Mouse (Mus musculus): ENCODE measurements at regions not wholly inside any gene's neighbourhood (a gene's known extent, or its start where the extent isn't known, plus 50 kb on each side); places are given as distances from the start of the nearest gene placed in this dataset.

DNA sequence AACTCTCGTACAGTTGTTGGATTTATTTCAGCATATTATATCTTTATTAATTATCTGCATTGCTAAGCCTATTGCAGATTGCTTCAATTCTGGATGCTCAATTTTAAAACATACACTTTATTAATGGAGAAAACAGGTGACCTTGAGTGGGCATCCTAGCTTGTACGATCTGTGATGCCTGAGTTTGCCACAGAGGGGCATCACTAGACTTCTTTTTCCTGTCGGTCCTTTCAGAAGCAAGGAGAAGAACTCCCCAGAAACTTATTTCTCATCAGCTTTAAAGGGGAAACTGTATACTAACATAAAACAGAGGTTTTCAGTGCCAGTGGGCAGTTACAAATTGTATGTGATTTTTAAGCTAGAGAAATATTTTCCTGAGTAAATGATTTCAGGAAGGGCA is 201.8 kb downstream of the Dmrta1 start:
- Histone ChIP-seq H3K27ac (ENCODE audit: low read depth) (no peak overlapping the region), H3K36me3 (replicated peaks; ENCODE audit: insufficient read depth, low read length) (no peaks in the 10 kb centered on the region), H3K4me1 (ENCODE audit: insufficient read depth) (no peaks in the 10 kb centered on the region), H3K4me3 (ENCODE audit: low read depth, low read length) (no peak overlapping the region), H3K27me3 (ENCODE audit: insufficient read depth, low read length) (no peaks in the 10 kb centered on the region), H3K4me2 (ENCODE audit: low read depth, low read length) (no peak overlapping the region), H3K9ac (replicated peaks) (no peak overlapping the region), H3K9me3 (ENCODE audit: low read length) (no peaks in the 10 kb centered on the region)
- no peak for DNase-seq
- WGBS (ENCODE audit: insufficient replicate concordance), result 42% methylated on average over 3 of the region's 3 CpGs
- no peak for ATAC-seq
- TF ChIP-seq EP300 (IDR thresholded peaks at IDR 0.05; ENCODE audit: low read depth), result no peak
- no peak for TF ChIP-seq CTCF (IDR thresholded peaks at IDR 0.05; ENCODE audit: low read depth)

DNA sequence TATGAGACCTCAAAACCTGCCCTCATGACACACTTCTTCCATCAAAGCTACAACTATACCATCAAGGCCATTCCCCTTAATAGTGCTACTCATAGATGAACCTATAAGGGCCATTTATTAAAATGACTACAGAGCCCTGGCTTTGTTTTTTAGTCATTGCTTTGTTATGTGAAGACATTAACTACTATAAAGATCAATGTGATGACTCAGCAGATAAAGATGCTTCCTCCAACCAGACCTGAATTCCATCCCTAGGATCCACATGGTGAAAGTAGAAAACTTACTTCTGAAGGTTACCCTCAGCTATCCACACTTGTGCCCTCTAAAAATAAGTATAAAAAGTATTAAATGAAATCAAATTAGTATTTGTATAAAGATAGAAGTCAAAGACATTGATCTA is 230.4 kb downstream of the Dmrta1 start:
- DNase-seq (no peak), ATAC-seq (no peak)
- no peak overlapping the region for H3K9ac ChIP-seq (replicated peaks)
- H3K27me3 ChIP-seq (ENCODE audit: insufficient read depth, low read length), result no peaks in the 10 kb centered on the region
- H3K36me3 ChIP-seq (replicated peaks; ENCODE audit: insufficient read depth, low read length), result no peaks in the 10 kb centered on the region
- TF ChIP-seq CTCF (IDR thresholded peaks at IDR 0.05; ENCODE audit: low read depth), result no peak
- TF ChIP-seq EP300 (IDR thresholded peaks at IDR 0.05; ENCODE audit: low read depth), result no peak
- no peak overlapping the region for H3K27ac ChIP-seq (ENCODE audit: low read depth)
- H3K4me3 ChIP-seq (ENCODE audit: low read depth, low read length), result no peak overlapping the region
- H3K4me2 ChIP-seq (ENCODE audit: low read depth, low read length), result no peak overlapping the region
- H3K9me3 ChIP-seq (ENCODE audit: low read length), result no peaks in the 10 kb centered on the region
- H3K4me1 ChIP-seq (ENCODE audit: insufficient read depth), result no peaks in the 10 kb centered on the region

DNA sequence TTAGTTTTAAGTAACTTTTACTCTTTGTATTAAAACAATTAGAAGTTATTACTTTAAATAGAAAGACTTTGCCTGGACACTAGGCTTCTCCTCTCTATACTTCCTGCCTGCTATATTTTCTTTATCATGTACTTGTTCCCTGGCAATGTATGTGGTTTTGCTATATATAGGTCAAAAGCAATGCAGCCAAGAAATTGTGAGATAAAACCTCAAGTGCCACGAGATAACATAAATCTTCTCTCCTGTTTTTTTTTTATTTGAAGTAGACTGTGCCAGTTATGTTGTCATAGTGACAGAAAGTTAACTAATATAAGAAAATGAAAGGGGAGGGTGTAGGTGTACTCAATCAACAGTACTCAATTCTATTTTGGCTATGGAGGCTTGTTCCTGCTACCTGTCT is 258.4 kb downstream of the Dmrta1 start:
- no peaks in the 10 kb centered on the region for H3K36me3 ChIP-seq (replicated peaks; ENCODE audit: insufficient read depth, low read length)
- H3K9me3 ChIP-seq (ENCODE audit: low read length), result no peaks in the 10 kb centered on the region
- no peak for ATAC-seq
- H3K4me1 ChIP-seq (ENCODE audit: insufficient read depth), result no peaks in the 10 kb centered on the region
- no peak overlapping the region for H3K9ac ChIP-seq (replicated peaks)
- WGBS (ENCODE audit: insufficient replicate concordance), result 31% methylated on average over 1 of the region's 1 CpGs
- no peak overlapping the region for H3K4me2 ChIP-seq (ENCODE audit: low read depth, low read length)
- TF ChIP-seq CTCF (IDR thresholded peaks at IDR 0.05; ENCODE audit: low read depth) (no peak), EP300 (IDR thresholded peaks at IDR 0.05; ENCODE audit: low read depth) (no peak)
- H3K4me3 ChIP-seq (ENCODE audit: low read depth, low read length), result no peak overlapping the region
- H3K27ac ChIP-seq (ENCODE audit: low read depth), result no peak overlapping the region
- no peak for DNase-seq
- H3K27me3 ChIP-seq (ENCODE audit: insufficient read depth, low read length), result no peaks in the 10 kb centered on the region

- no peaks in the 10 kb centered on the region for H3K4me1 ChIP-seq (ENCODE audit: insufficient read depth)
- TF ChIP-seq EP300 (IDR thresholded peaks at IDR 0.05; ENCODE audit: low read depth) (no peak), CTCF (IDR thresholded peaks at IDR 0.05; ENCODE audit: low read depth) (no peak)
- no peaks in the 10 kb centered on the region for H3K9me3 ChIP-seq (ENCODE audit: low read length)
- H3K36me3 ChIP-seq (replicated peaks; ENCODE audit: insufficient read depth, low read length), result no peaks in the 10 kb centered on the region
- no peak overlapping the region for H3K4me2 ChIP-seq (ENCODE audit: low read depth, low read length)
- no peaks in the 10 kb centered on the region for H3K27me3 ChIP-seq (ENCODE audit: insufficient read depth, low read length)
- WGBS (ENCODE audit: insufficient replicate concordance), result 62% methylated on average over 4 of the region's 4 CpGs
- no peak overlapping the region for H3K4me3 ChIP-seq (ENCODE audit: low read depth, low read length)
- DNase-seq (no peak), ATAC-seq (no peak)
- no peak overlapping the region for H3K27ac ChIP-seq (ENCODE audit: low read depth)
- H3K9ac ChIP-seq (replicated peaks), result no peak overlapping the region
Observed at GRCm38 (mm10) chr4:89941308-89941707, 262.1 kb downstream of the Dmrta1 start.

- Histone ChIP-seq H3K9ac (replicated peaks) (no peak overlapping the region), H3K4me1 (ENCODE audit: insufficient read depth) (no peaks in the 10 kb centered on the region), H3K9me3 (ENCODE audit: low read length) (no peaks in the 10 kb centered on the region), H3K36me3 (replicated peaks; ENCODE audit: insufficient read depth, low read length) (no peaks in the 10 kb centered on the region), H3K27me3 (ENCODE audit: insufficient read depth, low read length) (no peaks in the 10 kb centered on the region), H3K4me2 (ENCODE audit: low read depth, low read length) (no peak overlapping the region), H3K4me3 (ENCODE audit: low read depth, low read length) (no peak overlapping the region), H3K27ac (ENCODE audit: low read depth) (no peak overlapping the region)
- 74% methylated on average over 3 of the region's 3 CpGs for WGBS (ENCODE audit: insufficient replicate concordance)
- TF ChIP-seq EP300 (IDR thresholded peaks at IDR 0.05; ENCODE audit: low read depth), result no peak
- DNase-seq (no peak), ATAC-seq (no peak)
Observed at GRCm38 (mm10) chr4:89976146-89976545, 242.5 kb upstream of the Zfp352 start.

DNA sequence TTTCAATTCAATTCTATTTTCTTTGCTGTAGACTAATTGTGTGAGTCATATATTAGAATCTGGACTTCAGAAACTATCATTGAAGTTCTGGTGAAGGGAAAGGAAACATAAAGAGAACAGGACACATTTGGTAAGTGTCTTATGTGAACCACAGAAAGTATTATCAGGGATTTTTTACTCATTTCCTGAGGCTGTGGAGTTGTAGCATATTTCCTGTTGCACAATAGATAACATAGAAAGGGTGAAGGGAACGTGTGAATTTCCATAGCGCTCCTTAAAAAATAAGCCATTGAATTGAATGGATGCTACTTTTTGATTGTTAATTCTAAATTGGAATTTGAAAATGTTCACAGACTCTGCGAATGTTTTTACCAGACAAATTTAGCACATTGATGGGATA is 215.2 kb upstream of the Zfp352 start:
- no peak for TF ChIP-seq EP300 (IDR thresholded peaks at IDR 0.05; ENCODE audit: low read depth)
- no peak for TF ChIP-seq CTCF (IDR thresholded peaks at IDR 0.05; ENCODE audit: low read depth)
- 63% methylated on average over 3 of the region's 3 CpGs for WGBS (ENCODE audit: insufficient replicate concordance)
- H3K36me3 ChIP-seq (replicated peaks; ENCODE audit: insufficient read depth, low read length), result no peaks in the 10 kb centered on the region

DNA sequence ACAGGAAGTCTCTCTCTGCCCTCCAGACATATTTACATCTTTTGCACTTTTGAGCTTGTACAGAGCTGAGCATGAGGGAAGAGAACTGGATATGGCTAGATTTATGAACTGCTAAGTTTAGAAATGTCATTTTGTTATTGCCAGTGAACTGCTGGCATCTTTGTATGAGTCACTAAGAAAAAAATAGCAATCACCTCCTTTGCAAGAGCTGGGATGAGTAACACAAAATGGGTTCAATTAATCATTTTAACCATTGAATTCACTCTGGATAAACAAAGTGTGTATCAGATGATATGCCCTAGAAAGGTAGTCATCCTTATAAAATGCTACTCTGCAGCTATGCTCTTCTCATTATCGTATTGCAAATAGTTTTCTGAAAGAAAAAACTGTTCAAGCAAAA is 214.7 kb upstream of the Zfp352 start:
- DNase-seq (no peak), ATAC-seq (no peak)
- Histone ChIP-seq H3K36me3 (replicated peaks; ENCODE audit: insufficient read depth, low read length) (no peaks in the 10 kb centered on the region), H3K4me2 (ENCODE audit: low read depth, low read length) (no peak overlapping the region), H3K27ac (ENCODE audit: low read depth) (no peak overlapping the region), H3K9me3 (ENCODE audit: low read length) (no peaks in the 10 kb centered on the region; the same call in 1 of the 2 replicates), H3K9ac (replicated peaks) (no peak overlapping the region), H3K27me3 (ENCODE audit: insufficient read depth, low read length) (no peaks in the 10 kb centered on the region), H3K4me1 (ENCODE audit: insufficient read depth) (no peaks in the 10 kb centered on the region), H3K4me3 (ENCODE audit: low read depth, low read length) (no peak overlapping the region)
- TF ChIP-seq CTCF (IDR thresholded peaks at IDR 0.05; ENCODE audit: low read depth), result no peak
- no peak for TF ChIP-seq EP300 (IDR thresholded peaks at IDR 0.05; ENCODE audit: low read depth)
- WGBS (ENCODE audit: insufficient replicate concordance), result 57% methylated on average over 1 of the region's 1 CpGs

More for the DNA sequence above, 215.2 kb upstream of the Zfp352 start:
- Histone ChIP-seq H3K9me3 (ENCODE audit: low read length) (no peaks in the 10 kb centered on the region; the same call in 1 of the 2 replicates), H3K4me2 (ENCODE audit: low read depth, low read length) (no peak overlapping the region), H3K27ac (ENCODE audit: low read depth) (no peak overlapping the region), H3K4me3 (ENCODE audit: low read depth, low read length) (no peak overlapping the region), H3K4me1 (ENCODE audit: insufficient read depth) (no peaks in the 10 kb centered on the region), H3K9ac (replicated peaks) (no peak overlapping the region), H3K27me3 (ENCODE audit: insufficient read depth, low read length) (no peaks in the 10 kb centered on the region)
- ATAC-seq (no peak), DNase-seq (no peak)
